In the genomic region with DNA sequence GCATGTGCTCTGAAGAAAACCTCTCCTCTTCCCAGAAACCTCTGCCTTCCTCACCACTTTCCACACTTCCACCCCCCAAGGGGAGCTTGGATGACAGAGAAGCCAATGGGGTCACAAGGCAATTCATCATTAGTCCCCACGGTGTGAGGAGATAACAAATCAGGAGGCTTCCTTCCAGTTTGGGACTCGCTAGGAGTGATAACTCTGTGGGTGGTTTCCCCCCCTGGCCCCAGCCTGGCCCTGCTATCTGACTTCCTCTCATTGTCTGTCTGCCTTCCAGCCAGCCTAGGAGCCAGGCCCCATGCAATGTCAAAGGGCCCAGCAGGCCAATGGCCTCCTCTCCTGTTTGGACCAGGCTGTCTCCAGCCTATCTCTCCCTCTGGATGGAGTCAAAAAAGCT, we compare ENCODE assay signal across 20 mouse cellular contexts. TPM values are rescaled to one million over a fixed set of nuclear protein-coding genes. Genes with fewer than 3 reads are reported as not detected.
DNase-seq lines count a peak whose midpoint lies in the region; ATAC-seq lines count a peak whose summit lies in the region.
"Had no signal": no experiment of that assay in that cellular context is flagged by ENCODE, and none has a peak within 500 bp of the region (broad histone marks: within the 10 kb centered on the region; RNA-seq: fewer than 3 reads in every experiment).

No protein-coding gene starts in this region.

- no peak for DNase-seq in lung, postnatal 14 days
- no peak for DNase-seq in heart, embryonic 10.5 days (ENCODE audit: low spot score)
- DNase-seq in heart, postnatal 14 days, result peak; percentile 19 to 28
- no peak for DNase-seq in thymus, postnatal 36 days
- no peak for DNase-seq in limb, embryonic 10.5 days (ENCODE audit: low spot score)
- DNase-seq in layer of hippocampus, adult 11-12 months (ENCODE audit: low spot score), result no peak
- DNase-seq: adrenal gland, postnatal 14 days; cerebellum, adult 9-10 months had no signal

- H3K4me1 ChIP-seq in lung, embryonic 16.5 days (replicated peaks; ENCODE audit: control insufficient read depth, insufficient read depth, low read length), result peaks cover 4% of the 10 kb centered on the region
- peaks cover 58% of the 10 kb centered on the region for H3K4me1 ChIP-seq in heart, embryonic 10.5 days
- no peaks in the 10 kb centered on the region for H3K4me1 ChIP-seq in liver, embryonic 16.5 days (ENCODE audit: control insufficient read depth, low read depth, low read length)
- H3K4me1 ChIP-seq in limb, embryonic 10.5 days, result 0 out of 2 replicates have a peak, but pooled peaks cover 10% of the 10 kb centered on the region
- H3K4me1 ChIP-seq: embryonic facial prominence, embryonic 10.5 days; neural tube, embryonic 15.5 days had no signal

- H3K9ac ChIP-seq in lung, embryonic 16.5 days (ENCODE audit: low read length), result no peak overlapping the region
- no peak overlapping the region for H3K9ac ChIP-seq in liver, embryonic 16.5 days (ENCODE audit: low read depth, low read length)
- H3K9ac ChIP-seq: limb, embryonic 13.5 days; neural tube, embryonic 15.5 days had no signal

- H3K4me2 ChIP-seq in lung, embryonic 16.5 days (ENCODE audit: low read depth, low read length), result no peak overlapping the region
- H3K4me2 ChIP-seq in liver, embryonic 16.5 days (ENCODE audit: low read depth, low read length), result no peak overlapping the region
- H3K4me2 ChIP-seq: limb, embryonic 13.5 days; neural tube, embryonic 15.5 days had no signal

- ATAC-seq in lung, embryonic 16.5 days (ENCODE audit: low read depth), result peak; percentile 36
- ATAC-seq in liver, embryonic 16.5 days (ENCODE audit: low read depth), result peak; percentile 27; the same call in 1 of the 2 replicates
- ATAC-seq: forebrain, embryonic 16.5 days had no signal

- no peaks in the 10 kb centered on the region; the same call in 1 of the 2 replicates for H3K27me3 ChIP-seq in lung, embryonic 16.5 days (ENCODE audit: control insufficient read depth, insufficient read depth, low read depth, low read length)
- H3K27me3 ChIP-seq in heart, embryonic 10.5 days (ENCODE audit: insufficient read depth, poor library complexity, severe bottlenecking), result no peaks in the 10 kb centered on the region
- no peaks in the 10 kb centered on the region for H3K27me3 ChIP-seq in liver, embryonic 16.5 days (ENCODE audit: control insufficient read depth, insufficient read depth, low read depth, low read length)
- H3K27me3 ChIP-seq in limb, embryonic 10.5 days (ENCODE audit: low read depth, poor library complexity, severe bottlenecking), result no peaks in the 10 kb centered on the region
- H3K27me3 ChIP-seq: limb, embryonic 13.5 days; neural tube, embryonic 15.5 days had no signal

- 4% methylated on average over 2 of the region's 2 CpGs for WGBS in lung, embryonic 16.5 days
- WGBS in heart, embryonic 10.5 days, result 2% methylated on average over 2 of the region's 2 CpGs
- WGBS in liver, embryonic 16.5 days (ENCODE audit: insufficient replicate concordance), result 6% methylated on average over 2 of the region's 2 CpGs
- 18% methylated on average over 2 of the region's 2 CpGs for WGBS in limb, embryonic 10.5 days

- H3K4me3 ChIP-seq in lung, embryonic 16.5 days (ENCODE audit: low read length), result no peak overlapping the region
- no peak overlapping the region for H3K4me3 ChIP-seq in heart, embryonic 10.5 days
- H3K4me3 ChIP-seq in liver, embryonic 16.5 days (ENCODE audit: low read depth, low read length), result no peak overlapping the region
- no peak overlapping the region for H3K4me3 ChIP-seq in limb, embryonic 10.5 days
- H3K4me3 ChIP-seq: embryonic facial prominence, embryonic 10.5 days; erythroblast, embryonic 14.5 days; left cerebral cortex, adult 2 months; limb, embryonic 13.5 days; neural tube, embryonic 15.5 days had no signal

- intact Hi-C loops in heart, postnatal 14 days (cut with DNase I), result no loop called here

- peaks cover 23% of the 10 kb centered on the region for H3K36me3 ChIP-seq in lung, embryonic 16.5 days (ENCODE audit: control insufficient read depth, insufficient read depth, low read length)
- peaks cover 78% of the 10 kb centered on the region for H3K36me3 ChIP-seq in heart, embryonic 10.5 days
- no peaks in the 10 kb centered on the region for H3K36me3 ChIP-seq in liver, embryonic 16.5 days (ENCODE audit: control insufficient read depth, insufficient read depth)
- H3K36me3 ChIP-seq in limb, embryonic 10.5 days, result peaks cover 98% of the 10 kb centered on the region
- H3K36me3 ChIP-seq: embryonic facial prominence, embryonic 10.5 days; neural tube, embryonic 15.5 days had no signal

- H3K27ac ChIP-seq in lung, embryonic 16.5 days (ENCODE audit: low read length), result no peak overlapping the region
- peak overlapping the region; percentile 18; the same call in 1 of the 2 replicates for H3K27ac ChIP-seq in heart, embryonic 10.5 days
- no peak overlapping the region for H3K27ac ChIP-seq in liver, embryonic 16.5 days (ENCODE audit: low read length)
- no peak overlapping the region for H3K27ac ChIP-seq in limb, embryonic 10.5 days
- H3K27ac ChIP-seq: embryonic facial prominence, embryonic 10.5 days; left cerebral cortex, adult 2 months; limb, embryonic 13.5 days; macrophage; neural tube, embryonic 15.5 days had no signal

- no peaks in the 10 kb centered on the region for H3K9me3 ChIP-seq in lung, embryonic 16.5 days (ENCODE audit: control insufficient read depth, low read length)
- H3K9me3 ChIP-seq in heart, embryonic 10.5 days, result no peaks in the 10 kb centered on the region
- H3K9me3 ChIP-seq in liver, embryonic 16.5 days (replicated peaks; ENCODE audit: control insufficient read depth, low read length), result no peaks in the 10 kb centered on the region
- no peaks in the 10 kb centered on the region for H3K9me3 ChIP-seq in limb, embryonic 10.5 days (replicated peaks)
- H3K9me3 ChIP-seq: embryonic facial prominence, embryonic 10.5 days; limb, embryonic 13.5 days; neural tube, embryonic 15.5 days had no signal

RNA-seq across cellular contexts. Expression of a gene that starts 43.0 kb away (rescaled TPM):
- polyA plus RNA-seq in lung, embryonic 16.5 days (2015; fragmentation: Nextera tagmentation; extraction: Ambion mirVana), result 53.0 and 58.7 TPM in 2 replicates
- 41.9 and 44.2 TPM in 2 replicates for polyA plus RNA-seq in heart, embryonic 10.5 days (2016; fragmentation: Nextera tagmentation; extraction: Ambion mirVana)
- total RNA-seq in heart, postnatal 14 days (2021), result 10 to 100 TPM; 18.9 to 36.8 TPM
- not detected in 2 replicates for polyA plus RNA-seq in liver, embryonic 16.5 days (2015; fragmentation: Nextera tagmentation; extraction: Ambion mirVana)
- polyA plus RNA-seq in limb, embryonic 10.5 days (2016; fragmentation: Nextera tagmentation; extraction: Ambion mirVana), result 35.6 and 39.1 TPM in 2 replicates
- total RNA-seq: ES-E14; layer of hippocampus, adult 8-10 months; left cerebral cortex, adult 2 months had no signal
- polyA plus RNA-seq: erythroblast, embryonic 14.5 days; forebrain, embryonic 16.5 days; macrophage; spleen, adult 2 months had no signal

Comparison
In these comparisons a context has a peak if more than half of its experiments do, and no peak if none do; other contexts are left out.
1. DNase-seq: peak in heart, postnatal 14 days (2 of 2); none in lung, postnatal 14 days (single experiment), heart, embryonic 10.5 days (single experiment), thymus, postnatal 36 days (0 of 2), limb, embryonic 10.5 days (single experiment) and layer of hippocampus, adult 11-12 months (single experiment).
2. RNA of a gene that starts 43.0 kb away (polyA plus RNA-seq): 53.0 to 58.7 TPM in lung, embryonic 16.5 days, 41.9 to 44.2 TPM in heart, embryonic 10.5 days and 35.6 to 39.1 TPM in limb, embryonic 10.5 days; not detected in liver, embryonic 16.5 days; every median in the first group is over 10 times any median in the second.